Mouse (Mus musculus) C2C12 (cell line): ENCODE data around the gene Prss33.

Source experiments
- CEBPB ChIP-seq: IDR thresholded peaks from one replicate; pipeline ENCODE4 v1.6.1; 2011; ENCODE audit warnings: low read depth, mild to moderate bottlenecking, control low read depth, moderate library complexity
- CTCF ChIP-seq: IDR thresholded peaks from one replicate; pipeline ENCODE4 v1.5.1; 2011; ENCODE audit not compliant: control insufficient read depth, insufficient read depth, insufficient read length
- FOSL1 ChIP-seq: IDR thresholded peaks from one replicate; pipeline ENCODE4 v1.8.0; 2011; ENCODE audit warnings: mild to moderate bottlenecking, low read length; ENCODE audit not compliant: poor library complexity, insufficient read depth, severe bottlenecking
- MAX ChIP-seq: IDR thresholded peaks from one replicate; pipeline ENCODE4 v1.6.1; 2011; ENCODE audit warnings: mild to moderate bottlenecking, control low read depth
- MYOD1 ChIP-seq: IDR thresholded peaks from one replicate; pipeline ENCODE4 v1.6.1; 2011; ENCODE audit warnings: low read depth; ENCODE audit not compliant: control insufficient read depth, insufficient read length
- MYOG ChIP-seq: IDR thresholded peaks from one replicate; pipeline ENCODE4 v1.6.1; 2011; ENCODE audit not compliant: control insufficient read depth, insufficient read length; ENCODE audit errors: extremely low read depth
- USF1 ChIP-seq: IDR thresholded peaks from one replicate; pipeline ENCODE4 v1.6.1; 2011; ENCODE audit warnings: low read depth, mild to moderate bottlenecking, control low read depth, moderate library complexity

DNA sequence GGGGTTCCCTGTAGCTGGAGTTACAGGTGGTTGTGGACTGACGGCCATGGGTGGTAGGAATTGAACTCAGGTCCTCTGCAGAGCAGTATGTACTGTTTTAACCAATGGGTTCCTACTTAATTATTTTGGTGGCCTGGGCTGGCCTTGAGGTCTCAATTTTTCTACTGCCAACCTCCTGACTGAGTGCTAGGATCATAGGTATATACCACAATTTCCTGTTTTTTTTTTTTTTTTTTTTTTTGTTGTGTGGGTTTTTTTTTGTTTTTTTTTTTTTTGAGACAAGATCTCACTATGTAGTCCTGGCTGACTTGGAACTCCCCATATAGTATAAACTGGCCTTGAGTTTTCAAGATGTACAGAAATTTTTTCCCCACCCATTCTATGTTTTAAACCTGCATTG, 4.7 kb downstream of the Prss33 start:
- TF ChIP-seq CTCF (no peak), MYOG (no peak), MAX (no peak), MYOD1 (no peak), USF1 (no peak), CEBPB (no peak), FOSL1 (no peak)
